9 mouse cellular contexts compared by ENCODE assay signal in the genomic region with DNA sequence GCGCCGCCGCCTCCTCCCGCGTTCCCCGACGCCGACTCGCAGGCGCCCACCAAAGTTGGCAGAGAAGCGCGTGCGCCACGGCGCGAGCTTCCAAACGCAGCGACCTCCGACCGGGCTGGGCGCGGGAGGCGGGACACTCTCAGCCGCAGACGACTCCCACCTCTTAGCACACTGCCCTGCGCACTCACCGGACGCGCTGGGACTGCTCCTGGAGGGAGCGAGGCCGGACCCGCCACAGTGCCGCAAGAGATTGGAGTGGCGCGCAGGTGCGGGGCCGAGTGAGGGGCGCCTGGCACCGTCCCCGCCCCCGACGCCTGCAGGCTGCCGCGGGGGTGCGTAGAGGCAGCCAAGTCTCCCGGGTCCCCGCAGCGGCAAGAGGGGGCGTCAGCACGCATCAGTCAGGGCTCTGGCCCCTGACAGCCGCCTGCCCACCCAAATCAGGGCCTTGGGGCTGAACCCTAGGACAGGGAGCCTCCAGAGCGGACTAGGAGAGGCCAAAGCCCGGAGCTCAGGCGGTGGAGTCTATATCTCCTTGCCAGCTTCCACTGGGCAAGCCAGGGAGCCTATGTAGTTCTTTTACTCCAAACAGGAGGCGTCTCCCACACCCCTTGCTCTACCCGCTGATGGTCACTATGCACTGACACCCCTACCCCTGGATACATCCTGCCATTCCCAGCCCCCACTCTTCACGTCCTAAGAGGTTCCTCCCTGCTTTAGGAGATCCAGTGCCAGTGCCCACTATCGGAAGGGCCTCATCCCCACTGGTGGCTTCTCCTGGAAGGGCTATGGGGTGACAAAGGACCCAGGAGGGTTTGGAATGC. TPM values are rescaled to one million over a fixed set of nuclear protein-coding genes. Genes with fewer than 3 reads are reported as not detected.
DNase-seq lines count a peak whose midpoint lies in the region; ATAC-seq and TF ChIP-seq lines count a peak whose summit lies in the region.
"Had no signal": no experiment of that assay in that cellular context is flagged by ENCODE, and none has a peak within 500 bp of the region (broad histone marks: within the 10 kb centered on the region; RNA-seq: fewer than 3 reads in every experiment).

Gene A930017K11Rik (minus strand): TSS at position 763 of the 821 bp plus-strand sequence.

- peaks cover 13% of the 10 kb centered on the region for H3K4me1 ChIP-seq in E14TG2a.4 (replicated peaks; ENCODE audit: low read depth, low read length)
- peaks cover 22% of the 10 kb centered on the region for H3K4me1 ChIP-seq in forebrain, embryonic 10.5 days
- H3K4me1 ChIP-seq in limb, embryonic 10.5 days = peaks cover 21% of the 10 kb centered on the region
- peaks cover 15% of the 10 kb centered on the region for H3K4me1 ChIP-seq in neural tube, embryonic 15.5 days

- peaks cover 52% of the 10 kb centered on the region for H3K27me3 ChIP-seq in E14TG2a.4 (ENCODE audit: insufficient read depth, low read length)
- H3K27me3 ChIP-seq in forebrain, embryonic 10.5 days (ENCODE audit: poor library complexity, severe bottlenecking) = peaks cover 62% of the 10 kb centered on the region
- peaks cover 57% of the 10 kb centered on the region for H3K27me3 ChIP-seq in limb, embryonic 10.5 days (ENCODE audit: low read depth, poor library complexity, severe bottlenecking)
- peaks cover 42% of the 10 kb centered on the region for H3K27me3 ChIP-seq in neural tube, embryonic 15.5 days (replicated peaks)

- 3% methylated on average over 58 of the region's 58 CpGs for WGBS in forebrain, embryonic 10.5 days
- 1% methylated on average over 58 of the region's 58 CpGs for WGBS in limb, embryonic 10.5 days
- under 1% methylated on average over 56 of the region's 58 CpGs for WGBS in neural tube, embryonic 15.5 days

- H3K4me2 ChIP-seq in neural tube, embryonic 15.5 days = peak within 1 kb of the TSS; percentile 60

- H3K27ac ChIP-seq in forebrain, embryonic 10.5 days = no peak within 1 kb of the TSS
- peak within 1 kb of the TSS; percentile 39 for H3K27ac ChIP-seq in limb, embryonic 10.5 days
- no peak within 1 kb of the TSS for H3K27ac ChIP-seq in neural tube, embryonic 15.5 days (replicated peaks)

- DNase-seq in cerebellum, adult 11-12 months = peak; percentile 80
- no peak for DNase-seq in cerebellum, adult 8-10 months
- DNase-seq in forebrain, embryonic 10.5 days (ENCODE audit: extremely low spot score, low spot score) = no peak
- peak; percentile 60 for DNase-seq in limb, embryonic 10.5 days (ENCODE audit: low spot score)
- no peak for DNase-seq in right cerebral cortex, adult 18-20 months

- 0 out of 2 replicates have a peak within 1 kb of the TSS, but pooled peaks have one; percentile 23 for H3K9ac ChIP-seq in neural tube, embryonic 15.5 days (replicated peaks)

- ATAC-seq in neural tube, embryonic 15.5 days (ENCODE audit: low FRiP score) = no peak
- ATAC-seq in erythroid progenitor cell, adult 5-6 weeks (replicated peaks; ENCODE audit: low FRiP score, poor library complexity, severe bottlenecking) = no peak

- no peaks in the 10 kb centered on the region for H3K36me3 ChIP-seq in E14TG2a.4 (ENCODE audit: insufficient read depth, low read length)
- H3K36me3 ChIP-seq in forebrain, embryonic 10.5 days (replicated peaks) = no peaks in the 10 kb centered on the region
- H3K36me3 ChIP-seq in limb, embryonic 10.5 days = no peaks in the 10 kb centered on the region
- H3K36me3 ChIP-seq in neural tube, embryonic 15.5 days = no peaks in the 10 kb centered on the region

- TF ChIP-seq CTCF in E14TG2a.4 (conservative IDR thresholded peaks at IDR 0.05; ENCODE audit: low read length) = no peak

- no peaks in the 10 kb centered on the region for H3K9me3 ChIP-seq in E14TG2a.4 (ENCODE audit: low read length)
- no peaks in the 10 kb centered on the region for H3K9me3 ChIP-seq in forebrain, embryonic 10.5 days
- H3K9me3 ChIP-seq in limb, embryonic 10.5 days (replicated peaks) = no peaks in the 10 kb centered on the region
- no peaks in the 10 kb centered on the region for H3K9me3 ChIP-seq in neural tube, embryonic 15.5 days (replicated peaks)

- H3K4me3 ChIP-seq in E14TG2a.4 (replicated peaks; ENCODE audit: low read length) = peak within 1 kb of the TSS; percentile 84
- H3K4me3 ChIP-seq in forebrain, embryonic 10.5 days = peak within 1 kb of the TSS; percentile 52
- H3K4me3 ChIP-seq in limb, embryonic 10.5 days = peak within 1 kb of the TSS; percentile 53
- H3K4me3 ChIP-seq in neural tube, embryonic 15.5 days (replicated peaks) = peak within 1 kb of the TSS; percentile 35

RNA-seq across cellular contexts. Expression of gene A930017K11Rik, which starts in this region (rescaled TPM):
- 0.09 and 0.14 TPM in 2 replicates for polyA plus RNA-seq in forebrain, embryonic 10.5 days (2016; fragmentation: Nextera tagmentation; extraction: Ambion mirVana)
- 0.08 and 0.20 TPM in 2 replicates for polyA plus RNA-seq in limb, embryonic 10.5 days (2016; fragmentation: Nextera tagmentation; extraction: Ambion mirVana)
- polyA plus RNA-seq in neural tube, embryonic 15.5 days (2015; fragmentation: Nextera tagmentation; extraction: Ambion mirVana) = 0.24 TPM in 1 of 2 replicates, not detected in the other
- not detected in 2 replicates for total RNA-seq in erythroid progenitor cell, adult 5-6 weeks (2015; ENCODE audit: low replicate concordance)
- not detected in 2 replicates for total RNA-seq in erythroid progenitor cell, adult 5-6 weeks (2017; ENCODE audit: low replicate concordance)
- polyA plus RNA-seq: large intestine, adult 2 months had no signal

Comparison
In these comparisons a context has a peak if more than half of its experiments do, and no peak if none do; other contexts are left out.
1. Peak in DNase-seq, H3K4me3 ChIP-seq and H3K27ac ChIP-seq in limb, embryonic 10.5 days; RNA of the gene not detected or under 1 TPM.